ENCODE assay signal across 16 mouse cellular contexts in genomic region chr6:54386429-54386828, GRCm38 (mm10). TPM values are rescaled to one million over a fixed set of nuclear protein-coding genes. Genes with fewer than 3 reads are reported as not detected.
DNase-seq lines count a peak whose midpoint lies in the region; ATAC-seq and TF ChIP-seq lines count a peak whose summit lies in the region.
"Had no signal": no experiment of that assay in that cellular context is flagged by ENCODE, and none has a peak within 500 bp of the region (broad histone marks: within the 10 kb centered on the region; RNA-seq: fewer than 3 reads in every experiment).

No protein-coding gene starts in this region.

- H3K27ac ChIP-seq in embryonic facial prominence, embryonic 11.5 days (replicated peaks; ENCODE audit: low read depth, low read length): no peak overlapping the region
- no peak overlapping the region for H3K27ac ChIP-seq in embryonic facial prominence, embryonic 10.5 days (replicated peaks)
- no peak overlapping the region for H3K27ac ChIP-seq in kidney, postnatal 0 days
- H3K27ac ChIP-seq: liver, embryonic 12.5 days; stomach, embryonic 15.5 days had no signal

- no peaks in the 10 kb centered on the region for H3K9me3 ChIP-seq in embryonic facial prominence, embryonic 11.5 days (replicated peaks; ENCODE audit: control insufficient read depth, low read length)
- H3K9me3 ChIP-seq in embryonic facial prominence, embryonic 10.5 days: no peaks in the 10 kb centered on the region
- no peaks in the 10 kb centered on the region for H3K9me3 ChIP-seq in kidney, postnatal 0 days (replicated peaks; ENCODE audit: low read length)
- H3K9me3 ChIP-seq: heart, embryonic 12.5 days; liver, embryonic 12.5 days; stomach, embryonic 15.5 days had no signal

- H3K4me1 ChIP-seq in embryonic facial prominence, embryonic 11.5 days (ENCODE audit: control insufficient read depth, insufficient read depth, low read length): no peaks in the 10 kb centered on the region; the same call in 1 of the 2 replicates
- peaks cover 56% of the 10 kb centered on the region for H3K4me1 ChIP-seq in embryonic facial prominence, embryonic 10.5 days
- H3K4me1 ChIP-seq in kidney, postnatal 0 days (replicated peaks; ENCODE audit: insufficient read depth, low read length): 0 out of 2 replicates have a peak, but pooled peaks cover 4% of the 10 kb centered on the region
- H3K4me1 ChIP-seq: liver, embryonic 12.5 days had no signal

- no peak overlapping the region for H3K9ac ChIP-seq in embryonic facial prominence, embryonic 11.5 days (replicated peaks; ENCODE audit: low read length)
- H3K9ac ChIP-seq in kidney, postnatal 0 days (ENCODE audit: low read depth, low read length): no peak overlapping the region
- H3K9ac ChIP-seq: heart, embryonic 12.5 days; liver, embryonic 12.5 days; stomach, embryonic 15.5 days had no signal

- 39% methylated on average over 4 of the region's 4 CpGs for WGBS in embryonic facial prominence, embryonic 11.5 days
- 46% methylated on average over 4 of the region's 4 CpGs for WGBS in embryonic facial prominence, embryonic 10.5 days
- WGBS in kidney, postnatal 0 days: 86% methylated on average over 4 of the region's 4 CpGs

- ATAC-seq in embryonic facial prominence, embryonic 11.5 days (replicated peaks; ENCODE audit: insufficient number of reproducible peaks, low FRiP score, low TSS enrichment, low read depth): peak; percentile 52; the same call in 1 of the 2 replicates
- ATAC-seq in kidney, postnatal 0 days (replicated peaks; ENCODE audit: low FRiP score, low read depth): no peak
- ATAC-seq in megakaryocyte progenitor cell, adult 5-6 weeks (replicated peaks; ENCODE audit: poor library complexity): no peak
- ATAC-seq: inflammation-experienced regulatory T-cells, adult 6 months; liver, embryonic 12.5 days had no signal

- H3K36me3 ChIP-seq in embryonic facial prominence, embryonic 11.5 days (replicated peaks; ENCODE audit: control insufficient read depth, insufficient read depth, low read depth, low read length): no peaks in the 10 kb centered on the region
- no peaks in the 10 kb centered on the region for H3K36me3 ChIP-seq in embryonic facial prominence, embryonic 10.5 days (replicated peaks)
- H3K36me3 ChIP-seq in kidney, postnatal 0 days (ENCODE audit: insufficient read depth, low read length): no peaks in the 10 kb centered on the region
- H3K36me3 ChIP-seq: heart, embryonic 12.5 days; liver, embryonic 12.5 days; stomach, embryonic 15.5 days had no signal

- no peak overlapping the region for H3K4me3 ChIP-seq in embryonic facial prominence, embryonic 11.5 days (ENCODE audit: low read depth, low read length)
- no peak overlapping the region for H3K4me3 ChIP-seq in embryonic facial prominence, embryonic 10.5 days
- no peak overlapping the region for H3K4me3 ChIP-seq in kidney, postnatal 0 days (replicated peaks; ENCODE audit: low read depth, low read length)
- H3K4me3 ChIP-seq: heart, embryonic 12.5 days; liver, embryonic 12.5 days; stomach, embryonic 15.5 days had no signal

- no peaks in the 10 kb centered on the region for H3K27me3 ChIP-seq in embryonic facial prominence, embryonic 11.5 days (ENCODE audit: control insufficient read depth, insufficient read depth, low read length)
- peaks cover 15% of the 10 kb centered on the region; the same call in 1 of the 2 replicates for H3K27me3 ChIP-seq in embryonic facial prominence, embryonic 10.5 days (replicated peaks; ENCODE audit: low read depth, poor library complexity, severe bottlenecking)
- H3K27me3 ChIP-seq in kidney, postnatal 0 days (ENCODE audit: insufficient read depth, low read length): no peaks in the 10 kb centered on the region
- H3K27me3 ChIP-seq: heart, embryonic 12.5 days; stomach, embryonic 15.5 days had no signal

- TF ChIP-seq CTCF in kidney, postnatal 0 days (IDR thresholded peaks at IDR 0.05; ENCODE audit: low read depth): no peak

- DNase-seq in embryonic facial prominence, embryonic 11.5 days (ENCODE audit: low spot score): peak; percentile 71
- no peak for DNase-seq in embryonic facial prominence, embryonic 10.5 days (ENCODE audit: low spot score)
- DNase-seq in kidney, postnatal 0 days (ENCODE audit: low spot score): peak; percentile 33
- DNase-seq in kidney, postnatal 36 days: no peak
- peak; percentile 16 for DNase-seq in right cerebral cortex, postnatal 25 days
- no peak for DNase-seq in right cerebral cortex, postnatal 10 days (ENCODE audit: low spot score in 2 of 2)
- no peak for DNase-seq in adrenal gland, postnatal 4 days (ENCODE audit: low spot score in 2 of 2)
- DNase-seq: cerebellum, adult 9-10 months; heart, postnatal 4 days; kidney, postnatal 10 days; layer of hippocampus, postnatal 36 days had no signal

- no peak overlapping the region for H3K4me2 ChIP-seq in embryonic facial prominence, embryonic 11.5 days (ENCODE audit: low read depth, low read length)
- H3K4me2 ChIP-seq in kidney, postnatal 0 days (ENCODE audit: low read length): no peak overlapping the region
- H3K4me2 ChIP-seq: heart, embryonic 12.5 days; liver, embryonic 12.5 days; stomach, embryonic 15.5 days had no signal

RNA-seq across cellular contexts. Expression of gene Wipf3, which starts 43.0 kb away (rescaled TPM):
- polyA plus RNA-seq in embryonic facial prominence, embryonic 11.5 days (2014; fragmentation: Nextera tagmentation; extraction: Ambion mirVana): 0.86 and 0.90 TPM in 2 replicates
- polyA plus RNA-seq in embryonic facial prominence, embryonic 10.5 days (2016; fragmentation: Nextera tagmentation; extraction: Ambion mirVana): 1.1 and 1.4 TPM in 2 replicates
- 1.4 and 1.7 TPM in 2 replicates for polyA plus RNA-seq in kidney, postnatal 0 days (2015; fragmentation: Nextera tagmentation; extraction: Ambion mirVana)
- total RNA-seq in adrenal gland, postnatal 4 days (2021): 1 to 10 TPM; 2.7 to 4.3 TPM
- total RNA-seq in megakaryocyte progenitor cell, adult 5-6 weeks (2015): not detected in 2 replicates
- total RNA-seq in megakaryocyte progenitor cell, adult 5-6 weeks (2017): not detected in 2 replicates

Comparison
In these comparisons a context has a peak if more than half of its experiments do, and no peak if none do; other contexts are left out.
1. DNase-seq: peak in embryonic facial prominence, embryonic 11.5 days (single experiment), kidney, postnatal 0 days (single experiment) and right cerebral cortex, postnatal 25 days (single experiment); none in embryonic facial prominence, embryonic 10.5 days (single experiment), kidney, postnatal 36 days (0 of 2), right cerebral cortex, postnatal 10 days (0 of 2) and adrenal gland, postnatal 4 days (0 of 2).